Mouse (Mus musculus): ENCODE data around the gene Dapp1.

DNA sequence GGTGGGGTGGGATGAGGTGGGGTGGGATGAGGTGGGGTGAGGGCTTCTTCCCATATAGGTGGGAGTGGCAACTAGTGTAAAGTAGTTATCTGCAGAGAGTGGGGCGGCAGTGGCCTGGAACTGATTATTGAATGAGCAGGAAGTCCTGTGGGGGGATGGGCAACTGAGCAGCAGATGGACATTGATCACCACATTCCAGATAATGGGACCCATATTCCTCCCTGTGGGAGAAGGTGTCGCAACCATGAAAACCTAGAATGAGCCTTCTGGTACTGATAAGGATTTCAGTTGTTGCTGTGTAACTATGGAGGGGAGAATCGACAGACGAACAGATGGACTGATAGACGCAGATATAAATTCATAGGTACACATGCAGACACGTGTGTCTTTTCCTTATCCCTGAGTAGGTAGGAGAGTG lies 37.6 kb downstream of the Dapp1 start:
- TF ChIP-seq CTCF (IDR thresholded peaks at IDR 0.05) (no peak), EP300 (IDR thresholded peaks at IDR 0.05; ENCODE audit: insufficient read depth, low read depth, low read length) (no peak)
